Mouse (Mus musculus): ENCODE measurements around the gene Smyd3.

The Smyd3 gene

GRCm38 (mm10) chr1:179129995-179130394 is 387.8 kb downstream of the Smyd3 start:
- in situ Hi-C loops (cut with MboI, MseI) = no loop called here

GRCm38 (mm10) chr1:179126287-179126686 is 391.6 kb downstream of the Smyd3 start:
- in situ Hi-C loops (cut with MboI, MseI) = no loop called here

GRCm38 (mm10) chr1:179122476-179123229 is 395.2 kb downstream of the Smyd3 start:
- in situ Hi-C loops (cut with MboI, MseI) = no loop called here

GRCm38 (mm10) chr1:179120217-179120966 is 397.4 kb downstream of the Smyd3 start:
- in situ Hi-C loops (cut with MboI, MseI) = no loop called here

GRCm38 (mm10) chr1:179118673-179119072 is 399.2 kb downstream of the Smyd3 start:
- in situ Hi-C loops (cut with MboI, MseI) = no loop called here

- in situ Hi-C loops (cut with MboI, MseI) = no loop called here
These were observed 400.8 kb downstream of the Smyd3 start for GRCm38 (mm10) chr1:179116729-179117663.

GRCm38 (mm10) chr1:179114833-179115495 is 402.9 kb downstream of the Smyd3 start:
- in situ Hi-C loops (cut with MboI, MseI) = no loop called here

GRCm38 (mm10) chr1:179114385-179114784 is 403.5 kb downstream of the Smyd3 start:
- in situ Hi-C loops (cut with MboI, MseI) = no loop called here

- in situ Hi-C loops (cut with MboI, MseI) = no loop called here
These were observed 409.1 kb downstream of the Smyd3 start for GRCm38 (mm10) chr1:179108759-179109158.

- in situ Hi-C loops (cut with MboI, MseI) = no loop called here
These were observed 409.8 kb downstream of the Smyd3 start for GRCm38 (mm10) chr1:179107761-179108694.

GRCm38 (mm10) chr1:179107211-179107610 is 410.6 kb downstream of the Smyd3 start:
- in situ Hi-C loops (cut with MboI, MseI) = no loop called here

- in situ Hi-C loops (cut with MboI, MseI) = no loop called here
These were observed 411.1 kb downstream of the Smyd3 start for GRCm38 (mm10) chr1:179106702-179107145.

- in situ Hi-C loops (cut with MboI, MseI) = no loop called here
These were observed 411.6 kb downstream of the Smyd3 start for GRCm38 (mm10) chr1:179106103-179106701.

- in situ Hi-C loops (cut with MboI, MseI) = no loop called here
These were observed 413.4 kb downstream of the Smyd3 start for GRCm38 (mm10) chr1:179104447-179104846.

GRCm38 (mm10) chr1:179096993-179097392 is 420.8 kb downstream of the Smyd3 start:
- in situ Hi-C loops (cut with MboI, MseI) = no loop called here

GRCm38 (mm10) chr1:179096323-179096722 is 421.5 kb downstream of the Smyd3 start:
- in situ Hi-C loops (cut with MboI, MseI) = no loop called here

GRCm38 (mm10) chr1:179089174-179089573 is 428.7 kb downstream of the Smyd3 start:
- in situ Hi-C loops (cut with MboI, MseI) = no loop called here

GRCm38 (mm10) chr1:179087033-179087998 is 430.5 kb downstream of the Smyd3 start:
- in situ Hi-C loops (cut with MboI, MseI) = no loop called here

All from regulatory T cell (primary cell).